Mouse (Mus musculus) forebrain, embryonic 13.5 days (tissue): ENCODE results near the gene Gm13694. TPM values are rescaled to one million over a fixed set of nuclear protein-coding genes. Genes with fewer than 3 reads are reported as not detected.

Experiments
- polyA plus RNA-seq: library from polyadenylated mRNA; unstranded; fragments of >200 nt; fragmentation: Nextera tagmentation; extraction: Ambion mirVana; gene quantifications from 2 replicates; pipeline ENCODE4 v1.2.1, GENCODE M21; 2015

Gm13694 gene
- polyA plus RNA-seq, 1 experiment from 2014 or later, result not detected

Other genes starting within 250 kb of the Gm13694 start
- 47.2 and 55.0 TPM in 2 replicates for gene Fam171b, start 166.3 kb upstream of the Gm13694 start, polyA plus RNA-seq
- not detected in 2 replicates for gene Zswim2, start 37.7 kb upstream of the Gm13694 start, polyA plus RNA-seq
- not detected in 2 replicates for gene Gm13698, start 23.2 kb upstream of the Gm13694 start, polyA plus RNA-seq
- not detected in 2 replicates for gene Gm13693, start 17.4 kb upstream of the Gm13694 start, polyA plus RNA-seq
- not detected in 2 replicates for gene Gm13695, start 11.6 kb upstream of the Gm13694 start, polyA plus RNA-seq
- not detected in 2 replicates for gene Gm13696, start 5.8 kb upstream of the Gm13694 start, polyA plus RNA-seq
- gene Gm13697, start 5.8 kb downstream of the Gm13694 start, polyA plus RNA-seq, result not detected in 2 replicates
- not detected in 2 replicates for gene Gm13691, start 11.6 kb downstream of the Gm13694 start, polyA plus RNA-seq